Mouse (Mus musculus) T-helper 1 cell (primary cell): ENCODE measurements around the gene Uck2.

Experiments
- in situ Hi-C: fragments of 300-600 bp; cut with MboI, MseI; formaldehyde crosslinking; loops from one replicate; pipeline ENCODE4 v1.15.1; 2025; ENCODE audit warnings: high pct_unique_total_duplicates

Gene Uck2

DNA sequence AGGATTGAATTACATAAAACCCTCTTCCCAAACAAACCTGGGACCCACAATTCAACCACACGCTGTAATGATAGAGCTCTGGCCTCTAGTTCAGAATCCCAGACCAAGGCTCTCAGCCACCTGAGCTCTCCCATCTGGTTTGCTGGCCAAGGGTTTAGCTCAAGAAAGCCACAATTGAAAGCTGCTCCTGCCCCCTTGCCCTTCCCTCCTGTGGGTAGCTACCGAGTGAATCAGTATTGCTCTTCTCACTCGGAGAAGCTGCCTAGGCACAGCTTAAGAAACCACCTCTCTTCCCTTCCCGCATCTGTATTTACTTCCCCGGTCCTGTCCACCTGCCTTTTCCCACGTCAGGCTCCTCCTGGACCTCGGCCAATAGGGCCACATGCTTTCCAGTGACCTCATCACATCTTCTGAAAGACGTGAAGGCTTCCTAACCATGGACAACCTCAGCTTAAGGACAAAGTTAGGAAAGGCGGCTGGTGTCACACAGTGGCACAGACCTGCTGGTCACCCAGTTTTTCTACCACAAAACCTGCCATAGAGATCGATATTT lies 22.6 kb downstream of the Uck2 start:
- in situ Hi-C loops, result loop anchor here (25.0 kb wide), 1 partner anchor 1250 kb away; the partner anchor contains the start of gene Pou2f1

GRCm38 (mm10) chr1:167261750-167262149 lies 23.4 kb downstream of the Uck2 start:
- in situ Hi-C loops, result loop anchor here (25.0 kb wide), 1 partner anchor 1249 kb away; the partner anchor contains the start of gene Pou2f1

- in situ Hi-C loops, result loop anchor here (10.0 to 25.0 kb wide), 2 partner anchors 1247 to 1395 kb away; partner anchors contain the start of gene Pou2f1
Measured at GRCm38 (mm10) chr1:167259702-167260101, 25.4 kb downstream of the Uck2 start.

DNA sequence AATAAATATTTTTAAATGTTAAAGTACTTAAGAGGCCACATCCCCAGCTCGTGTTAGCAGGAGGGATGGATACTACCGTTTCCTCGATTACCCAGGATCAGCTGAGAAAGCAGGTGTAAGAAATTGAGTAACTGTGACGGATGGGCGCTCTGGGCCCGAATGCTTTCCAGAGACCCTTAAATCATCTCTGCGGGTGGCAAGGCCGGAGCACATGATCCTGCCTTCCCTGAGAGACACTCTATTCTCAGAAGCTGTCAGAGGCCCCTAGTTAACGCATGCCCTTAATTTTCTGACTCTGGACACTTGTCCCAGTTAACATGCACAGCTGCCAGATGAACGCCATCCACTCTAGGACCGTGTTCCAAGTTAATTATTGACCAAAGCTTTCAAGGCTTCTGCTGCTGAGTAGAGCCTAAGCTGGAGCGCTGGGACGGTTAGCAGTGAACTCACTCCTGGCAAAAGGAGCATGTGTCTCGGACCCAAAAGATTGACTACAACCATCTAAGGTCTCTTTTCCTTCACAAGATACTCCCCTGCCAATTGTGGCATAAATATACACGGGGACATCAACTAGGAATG lies 28.3 kb downstream of the Uck2 start:
- in situ Hi-C loops, result loop anchor here (10.0 to 25.0 kb wide), 2 partner anchors 1245 to 1392 kb away; partner anchors contain the start of gene Pou2f1

GRCm38 (mm10) chr1:167253579-167253978 lies 31.5 kb downstream of the Uck2 start:
- in situ Hi-C loops, result loop anchor here (10.0 to 25.0 kb wide), 2 partner anchors 1241 to 1389 kb away; partner anchors contain the start of gene Pou2f1

DNA sequence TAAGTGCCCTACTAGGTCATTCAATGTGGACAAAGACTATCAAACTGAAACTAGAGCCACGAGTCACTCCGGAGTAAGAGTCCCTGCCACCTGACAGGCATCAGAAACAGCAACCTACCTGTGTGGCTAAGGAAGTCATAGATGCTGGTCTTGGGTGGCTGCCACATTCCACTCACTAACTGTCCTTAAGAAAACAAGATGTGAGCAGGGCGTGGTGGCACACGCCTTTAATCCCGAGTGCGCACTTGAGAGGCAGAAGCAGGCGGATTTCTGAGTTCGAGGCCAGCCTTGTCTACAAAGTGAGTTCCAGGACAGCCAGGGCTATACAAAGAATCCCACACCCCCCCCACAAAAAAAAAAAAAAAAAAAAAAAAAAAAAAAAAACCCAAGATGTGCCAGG lies 35.2 kb downstream of the Uck2 start:
- in situ Hi-C loops, result loop anchor here (10.0 to 25.0 kb wide), 2 partner anchors 1238 to 1385 kb away; partner anchors contain the start of gene Pou2f1

GRCm38 (mm10) chr1:167249252-167249651 lies 35.9 kb downstream of the Uck2 start:
- in situ Hi-C loops, result no loop called here

DNA sequence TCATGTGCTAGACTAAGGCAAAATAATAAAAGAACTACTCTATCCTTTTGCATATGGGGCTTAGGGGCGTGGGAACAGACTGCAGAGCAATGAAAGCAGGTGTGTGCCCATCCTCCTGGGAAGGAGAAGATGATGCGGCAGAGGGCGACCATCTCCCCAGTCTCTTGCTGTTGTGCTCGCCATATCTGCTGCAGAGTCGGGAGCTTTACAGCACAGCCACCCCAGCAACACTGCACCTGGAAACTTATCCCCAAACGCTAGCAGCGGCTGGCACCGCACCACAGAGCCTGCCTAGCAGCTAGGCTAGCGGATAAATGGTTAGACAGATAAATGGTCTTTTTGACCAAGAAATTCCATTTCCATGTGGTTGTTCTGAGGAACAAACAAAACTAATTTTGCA lies 37.2 kb downstream of the Uck2 start:
- in situ Hi-C loops, result no loop called here

DNA sequence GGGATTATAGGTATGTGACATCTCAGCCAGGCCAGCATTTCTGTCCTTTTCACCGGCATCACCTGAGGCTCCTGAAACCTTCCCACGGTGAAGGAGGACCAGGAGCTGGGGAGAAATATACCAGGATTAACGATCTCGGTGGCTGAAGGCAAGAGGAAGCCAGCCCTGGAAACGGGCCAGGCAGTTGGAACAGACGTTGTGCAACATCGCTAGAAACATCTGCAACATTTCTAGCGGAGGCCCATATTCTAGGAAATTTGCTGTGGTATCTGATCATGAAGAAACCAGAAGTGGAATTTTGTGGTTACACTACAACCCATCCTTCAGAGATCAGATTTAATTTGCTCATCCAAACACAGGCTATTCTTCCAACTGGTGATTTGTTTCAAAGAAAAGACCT lies 38.1 kb downstream of the Uck2 start:
- in situ Hi-C loops, result no loop called here

DNA sequence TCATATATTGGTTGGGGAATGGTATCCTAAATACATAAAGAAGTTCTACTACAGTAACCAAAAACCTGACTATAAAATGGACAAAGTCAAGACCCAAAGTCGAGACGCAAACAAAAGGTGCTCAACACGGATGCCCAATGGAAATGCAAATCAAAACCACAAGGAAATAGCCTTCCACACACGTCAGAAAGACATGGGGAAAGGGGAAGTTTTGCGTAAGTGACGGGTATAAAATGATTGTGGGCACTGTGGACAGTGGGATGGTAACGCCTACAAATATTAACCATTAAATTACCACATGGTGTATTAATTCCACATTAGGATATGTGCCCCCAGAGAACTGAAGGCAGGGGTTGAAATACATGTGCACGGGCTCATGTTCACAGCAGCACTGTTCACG lies 38.8 kb downstream of the Uck2 start:
- in situ Hi-C loops, result no loop called here

GRCm38 (mm10) chr1:167245180-167245641 lies 39.9 kb downstream of the Uck2 start:
- in situ Hi-C loops, result no loop called here

GRCm38 (mm10) chr1:167242191-167242681 lies 42.9 kb downstream of the Uck2 start:
- in situ Hi-C loops, result no loop called here

GRCm38 (mm10) chr1:167241487-167241886 lies 43.6 kb downstream of the Uck2 start:
- in situ Hi-C loops, result no loop called here

DNA sequence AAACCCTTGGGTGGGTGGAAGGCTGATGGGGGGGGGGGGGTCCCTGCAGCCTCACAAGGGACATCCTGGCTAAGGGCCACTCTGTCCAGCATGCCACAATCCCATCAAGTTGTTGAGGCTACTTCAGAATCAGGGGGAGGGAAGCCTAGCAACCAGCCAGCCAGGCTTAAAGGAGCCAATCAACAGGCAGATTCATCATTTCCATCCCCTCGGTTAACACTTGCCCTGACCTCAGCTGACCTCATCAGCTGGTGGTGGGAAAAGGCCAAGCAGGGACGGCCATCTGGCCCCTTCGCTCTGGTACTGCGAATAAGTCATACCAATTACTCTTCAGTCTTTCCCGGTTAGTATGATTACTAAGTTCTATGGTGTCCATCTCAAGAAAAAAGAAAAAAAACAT lies 44.8 kb downstream of the Uck2 start:
- in situ Hi-C loops, result no loop called here

GRCm38 (mm10) chr1:167239916-167240315 lies 45.2 kb downstream of the Uck2 start:
- in situ Hi-C loops, result no loop called here

DNA sequence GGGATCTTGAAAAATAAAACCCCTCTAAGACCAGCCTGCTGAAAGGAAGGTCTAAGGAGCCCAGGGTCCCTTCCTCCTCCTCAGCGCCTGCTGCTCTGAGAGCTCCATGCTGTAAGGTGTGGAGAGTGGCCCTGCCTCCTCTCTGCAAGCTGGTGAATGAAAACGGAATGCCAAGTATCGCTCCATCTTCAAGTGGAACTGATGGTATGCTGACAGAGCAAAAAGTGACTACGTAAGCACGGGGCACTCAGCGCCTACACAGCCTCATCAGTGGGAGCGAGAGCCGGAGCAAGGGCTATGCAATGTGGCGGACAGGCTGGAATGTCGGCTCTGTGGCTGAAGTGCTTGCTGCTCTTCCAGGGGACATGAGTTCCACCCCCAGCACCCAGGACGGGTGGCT lies 47.3 kb downstream of the Uck2 start:
- in situ Hi-C loops, result no loop called here

GRCm38 (mm10) chr1:167236790-167237189 lies 48.3 kb downstream of the Uck2 start:
- in situ Hi-C loops, result no loop called here

DNA sequence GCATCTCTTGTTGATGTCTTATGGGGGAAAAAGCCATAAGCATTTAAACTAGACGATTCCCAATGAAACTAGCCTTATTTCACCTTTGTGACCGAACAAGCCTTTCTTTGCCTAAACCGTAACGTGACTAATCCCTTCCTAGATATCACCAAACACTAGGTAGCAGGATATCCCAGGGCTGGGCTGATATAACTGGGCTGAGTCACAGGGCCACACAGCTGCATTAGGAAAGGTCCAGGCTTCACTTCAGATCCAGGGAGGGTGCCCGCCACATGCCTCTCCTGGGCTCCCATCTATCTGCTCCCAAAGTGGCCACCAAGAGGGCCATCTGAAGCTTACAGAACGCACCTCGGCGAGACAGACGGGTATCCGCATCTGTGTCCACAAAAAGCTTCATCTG lies 50.8 kb downstream of the Uck2 start:
- in situ Hi-C loops, result no loop called here

DNA sequence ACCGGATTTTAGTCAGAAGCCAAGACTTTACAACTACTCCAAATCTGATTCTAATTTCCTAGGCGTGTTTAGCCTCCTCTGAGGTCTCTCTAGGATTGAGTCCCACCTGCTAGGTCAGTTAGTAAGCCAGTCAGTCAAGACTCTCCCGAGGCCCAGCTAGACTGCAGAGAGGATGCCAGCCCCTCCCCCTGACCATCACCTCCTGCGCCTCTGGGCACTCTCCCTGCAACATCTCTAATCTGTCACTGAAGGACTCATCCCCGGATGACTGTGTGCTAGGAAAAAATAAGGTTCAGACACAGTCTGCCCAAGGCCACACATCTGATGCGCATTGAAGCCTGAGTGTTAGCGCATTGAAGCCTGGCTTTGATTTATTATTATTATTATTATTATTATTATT lies 52.2 kb downstream of the Uck2 start:
- in situ Hi-C loops, result no loop called here

GRCm38 (mm10) chr1:167231612-167232283 lies 53.4 kb downstream of the Uck2 start:
- in situ Hi-C loops, result no loop called here

GRCm38 (mm10) chr1:167230930-167231611 lies 54.0 kb downstream of the Uck2 start:
- in situ Hi-C loops, result no loop called here
